Mouse (Mus musculus) heart, postnatal 36 days (tissue): ENCODE data around the gene Mgat3. TPM values are rescaled to one million over a fixed set of nuclear protein-coding genes. Genes with fewer than 3 reads are reported as not detected.

ENCODE experiments used
- DNase-seq, 2 experiments: peaks; one replicate each; pipeline ENCODE4 v3.0.0; 2021 to 2022
- intact Hi-C: fragments of 180-260 bp; cut with DNase I; formaldehyde crosslinking; loops from one replicate; pipeline ENCODE4 v1.15.1; 2025
- total RNA-seq, 2 experiments: library from RNA; stranded (reverse); gene quantifications; 2 replicates each; pipeline ENCODE4 v1.2.3; 2021

The Mgat3 gene
- total RNA-seq, 2 experiments from 2014 or later: 1.3 to 1.7 TPM

DNA sequence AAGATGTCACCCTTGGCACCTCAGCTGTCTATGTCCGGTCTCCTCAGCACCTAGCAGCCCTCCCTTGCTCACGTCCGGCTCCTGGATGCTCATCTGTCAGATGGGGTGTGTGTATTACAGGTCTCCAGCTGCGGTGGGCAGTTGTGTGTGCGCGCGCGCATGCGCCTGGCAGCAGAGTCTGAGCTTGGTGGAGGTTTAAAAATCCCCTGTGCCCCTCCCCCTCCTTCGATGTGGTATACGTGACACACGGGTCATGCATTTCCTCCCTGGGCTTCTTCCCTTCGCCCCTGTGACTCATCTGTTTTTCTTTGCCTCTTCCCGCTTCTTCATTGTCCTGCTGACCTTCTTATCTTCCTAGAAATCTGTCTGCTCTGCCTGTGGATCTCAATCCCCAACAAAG, 45.7 kb downstream of the Mgat3 start:
- intact Hi-C loops: loop anchor here (5.0 kb wide), 1 partner anchor 483 kb away; no protein-coding TSS in a partner anchor
- no peak for DNase-seq

- no peak for DNase-seq
Measured at GRCm38 (mm10) chr15:80219705-80220657, 46.5 kb downstream of the Mgat3 start.

GRCm38 (mm10) chr15:80221031-80221430, 47.5 kb downstream of the Mgat3 start:
- no peak for DNase-seq
- intact Hi-C loops: loop anchor here (10.0 kb wide), 1 partner anchor 276 kb away; no protein-coding TSS in a partner anchor

More at GRCm38 (mm10) chr15:80219705-80220657, 46.5 kb downstream of the Mgat3 start:
- intact Hi-C loops: loop anchor here (5.0 to 10.0 kb wide), 2 partner anchors 275 to 482 kb away; no protein-coding TSS in a partner anchor

- intact Hi-C loops: loop anchor here (10.0 kb wide), 1 partner anchor 279 kb away; no protein-coding TSS in a partner anchor
- no peak for DNase-seq
Measured at GRCm38 (mm10) chr15:80223751-80224150, 50.2 kb downstream of the Mgat3 start.

GRCm38 (mm10) chr15:80225208-80225607, 51.7 kb downstream of the Mgat3 start:
- peak; percentile 69 to 80 for DNase-seq
- intact Hi-C loops: loop anchor here (5.0 to 10.0 kb wide), 3 partner anchors 37 to 280 kb away; partner anchors contain the start of genes Rpl3, Rps19bp1 and Syngr1

DNA sequence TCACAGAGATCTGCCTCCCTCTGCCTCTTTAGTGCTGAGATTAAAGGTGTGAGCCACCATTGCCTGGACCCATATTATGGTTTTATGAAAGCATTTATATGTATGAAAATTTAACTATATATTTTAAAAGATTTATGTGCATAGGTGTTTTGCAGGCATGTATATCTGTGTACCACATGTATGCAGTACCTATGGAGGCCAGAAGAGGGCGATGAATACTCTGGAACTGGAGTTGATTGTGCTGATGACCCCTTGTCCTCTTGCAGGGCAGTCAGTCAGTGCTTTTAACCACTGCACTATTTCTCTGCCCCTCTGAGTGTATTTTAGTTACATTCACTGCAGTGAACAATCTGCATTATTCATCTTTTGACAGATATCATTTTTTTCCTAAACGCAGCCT, 52.3 kb downstream of the Mgat3 start:
- peak; percentile 51 to 67 for DNase-seq
- intact Hi-C loops: loop anchor here (5.0 to 10.0 kb wide), 3 partner anchors 37 to 281 kb away; partner anchors contain the start of genes Rpl3, Rps19bp1 and Syngr1

DNA sequence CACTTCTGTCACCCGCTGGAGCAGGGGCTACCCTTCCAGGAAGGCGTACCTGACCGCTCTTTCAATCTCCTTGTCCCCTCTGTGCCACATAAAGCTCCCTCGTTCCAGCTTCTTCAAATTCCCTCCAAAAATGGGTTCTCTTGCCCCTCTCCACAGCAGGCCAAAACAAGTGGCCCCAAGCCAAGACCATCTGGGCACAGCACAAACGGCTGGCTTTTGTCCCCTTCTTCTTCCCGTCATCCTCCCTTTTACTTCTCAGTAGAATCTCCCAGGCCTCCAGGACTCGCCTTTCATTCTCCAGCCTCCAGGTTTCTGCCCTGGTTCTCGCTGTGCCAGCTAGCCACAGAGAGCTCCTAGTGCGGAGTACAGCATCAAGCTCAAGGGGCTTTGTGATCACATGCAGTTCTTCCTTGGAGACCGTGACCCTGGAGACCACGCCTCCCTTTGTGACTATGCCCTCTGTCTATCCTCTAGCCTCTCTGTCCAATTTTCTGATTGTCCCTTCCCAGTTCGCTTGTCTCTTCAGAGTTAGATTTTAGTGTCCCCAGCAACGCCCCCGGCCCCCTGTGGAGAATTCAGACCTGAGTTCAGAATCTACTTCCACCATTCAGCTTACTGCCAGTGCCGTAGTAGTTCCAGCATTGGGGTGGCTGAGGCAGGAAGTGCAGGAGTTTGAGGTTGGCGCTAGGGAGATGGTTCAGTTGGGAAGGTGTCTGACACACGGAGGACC, 54.7 kb downstream of the Mgat3 start:
- intact Hi-C loops: loop anchor here (5.0 to 10.0 kb wide), 3 partner anchors 34 to 283 kb away; partner anchors contain the start of genes Rpl3, Rps19bp1 and Syngr1

DNA sequence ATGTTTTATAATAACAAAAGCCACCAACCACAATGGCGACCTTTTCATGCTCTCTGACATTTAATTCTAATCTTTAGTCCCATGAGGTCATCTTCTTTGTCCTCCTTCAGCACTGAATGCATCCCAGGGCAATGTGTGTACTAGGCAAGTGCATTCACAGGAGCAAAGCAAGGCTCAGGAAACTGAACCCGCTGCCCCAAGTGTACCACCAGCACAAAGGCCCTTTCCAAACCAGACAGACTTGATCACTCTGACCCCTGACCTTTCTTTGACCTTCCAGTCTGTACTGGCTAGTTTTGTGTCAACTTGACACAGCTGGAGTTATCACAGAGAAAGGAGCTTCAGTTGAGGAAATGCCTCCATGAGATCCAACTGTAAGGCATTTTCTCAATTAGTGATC, 58.8 kb downstream of the Mgat3 start:
- no peak for DNase-seq
- intact Hi-C loops: no loop called here

More for the DNA sequence above, 54.7 kb downstream of the Mgat3 start:
- no peak for DNase-seq

DNA sequence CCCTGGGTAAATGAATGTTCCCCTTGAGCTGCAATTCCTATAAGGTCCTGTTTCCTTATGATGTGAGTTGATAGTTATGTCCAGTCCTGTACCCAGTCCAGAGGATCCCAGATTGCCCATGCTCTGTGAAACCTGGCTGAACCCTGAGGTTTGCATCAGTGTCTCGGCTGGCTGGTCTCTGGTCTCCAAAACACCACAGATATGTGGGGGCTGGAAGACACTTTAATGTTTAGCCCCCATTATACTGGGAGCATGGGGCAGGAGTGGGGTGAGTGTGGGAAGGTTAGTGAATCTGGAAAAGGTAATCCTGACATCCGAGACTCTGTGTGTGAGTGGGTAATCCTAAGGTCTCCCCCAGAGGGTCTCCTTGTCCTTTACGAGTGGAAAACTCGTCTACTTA, 59.5 kb downstream of the Mgat3 start:
- intact Hi-C loops: no loop called here
- no peak for DNase-seq

- peak; percentile 98 for DNase-seq
- intact Hi-C loops: loop anchor here (1.0 kb wide), 1 partner anchor 21 kb away; the partner anchor contains the start of gene Atf4
Measured at GRCm38 (mm10) chr15:80233733-80234509, 60.4 kb downstream of the Mgat3 start, which contains the start of gene Mief1. Gene Mief1, plus strand, starts transcription at chr15:80234018.

GRCm38 (mm10) chr15:80235535-80235934, 62.0 kb downstream of the Mgat3 start, which contains the start of gene AC140267.1:
Gene AC140267.1, plus strand, starts transcription at chr15:80235835.
- intact Hi-C loops: no loop called here
- no peak for DNase-seq

DNA sequence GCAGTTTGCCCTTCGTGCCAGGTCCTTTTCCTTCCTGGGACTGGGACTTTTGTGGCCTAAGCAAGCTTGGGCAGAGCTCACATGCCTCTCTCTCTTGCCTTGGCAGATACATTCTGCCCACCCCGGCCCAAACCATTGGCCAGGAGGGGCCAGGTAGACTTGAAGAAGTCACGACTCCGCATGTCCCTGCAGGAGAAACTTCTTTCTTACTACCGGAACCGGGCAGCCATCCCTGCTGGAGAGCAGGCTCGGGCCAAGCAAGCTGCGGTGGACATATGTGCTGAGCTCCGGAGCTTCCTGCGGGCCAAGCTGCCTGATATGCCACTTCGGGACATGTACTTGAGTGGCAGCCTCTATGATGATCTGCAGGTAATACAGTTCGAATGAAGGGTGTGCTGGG, 74.6 kb downstream of the Mgat3 start:
- DNase-seq: no peak
- intact Hi-C loops: no loop called here

DNA sequence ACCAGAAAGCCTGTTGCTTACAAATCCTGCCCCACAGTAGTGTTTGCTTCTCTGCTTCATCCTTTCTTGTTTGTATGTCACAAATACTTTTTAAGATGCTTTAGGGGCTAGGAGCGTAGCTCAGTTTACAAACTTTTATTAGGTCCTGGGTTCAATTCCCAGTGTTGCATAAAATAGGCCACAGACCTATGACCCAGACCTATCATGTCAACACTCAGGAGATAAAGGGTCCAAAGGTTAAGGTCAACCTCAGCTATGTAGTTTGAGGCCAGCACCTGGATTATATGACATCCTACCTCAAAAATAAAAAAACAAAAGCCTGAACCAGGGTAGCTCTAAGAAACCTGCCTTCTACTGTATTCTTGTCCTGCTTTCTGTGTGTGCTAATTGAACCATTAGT, 75.1 kb downstream of the Mgat3 start:
- no peak for DNase-seq
- intact Hi-C loops: no loop called here

- DNase-seq: no peak
- intact Hi-C loops: no loop called here
Measured at GRCm38 (mm10) chr15:80249672-80250071, 76.2 kb downstream of the Mgat3 start.

DNA sequence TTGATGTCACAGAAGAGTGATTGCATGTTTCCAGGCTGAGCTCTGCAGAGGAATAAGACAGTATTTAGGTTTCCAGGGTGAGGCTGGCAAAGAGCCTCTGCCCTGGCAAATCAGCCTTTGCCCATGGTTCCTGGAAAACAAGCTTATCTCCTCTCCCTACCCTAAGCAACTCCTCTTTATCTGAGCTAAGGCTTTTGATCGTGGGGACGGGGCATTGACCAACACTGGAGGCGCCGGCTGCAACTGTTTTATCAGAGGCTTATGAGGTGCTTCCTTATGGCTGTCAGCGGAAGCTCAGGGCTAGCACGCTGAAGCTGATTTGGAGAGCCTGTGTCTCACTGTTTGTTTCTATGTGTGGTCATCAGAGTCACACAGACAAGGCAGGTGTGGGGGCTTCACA, 77.1 kb downstream of the Mgat3 start:
- no peak for DNase-seq
- intact Hi-C loops: no loop called here

DNA sequence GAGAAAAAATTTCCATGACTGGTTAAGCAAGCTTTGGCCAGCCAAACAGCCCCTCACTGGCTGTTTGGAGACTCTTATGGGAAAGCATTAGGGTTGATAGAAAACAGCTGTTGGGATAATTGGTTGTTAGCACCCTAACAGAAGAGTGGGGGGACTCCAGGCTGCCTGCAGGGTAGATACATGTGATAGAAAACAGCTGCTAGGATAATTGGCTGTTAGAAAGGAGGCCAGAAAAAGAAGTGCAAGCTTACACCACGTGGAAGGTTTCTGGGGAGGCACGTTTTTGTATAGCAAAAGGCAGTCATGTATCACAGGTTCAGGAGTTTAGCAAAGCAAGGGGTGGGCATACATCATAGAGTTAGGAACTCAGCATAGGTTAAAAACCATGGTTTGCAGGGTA, 80.0 kb downstream of the Mgat3 start:
- DNase-seq: no peak
- intact Hi-C loops: no loop called here

GRCm38 (mm10) chr15:80254207-80254606, 80.7 kb downstream of the Mgat3 start:
- peak in 1 of 2 experiments; percentile 24 for DNase-seq
- intact Hi-C loops: loop anchor here (2.0 kb wide), 1 partner anchor 119 kb away; no protein-coding TSS in a partner anchor

- peak; percentile 96 to 99 for DNase-seq
- intact Hi-C loops: loop anchor here (1.0 to 5.0 kb wide), 3 partner anchors 21 to 547 kb away; partner anchors contain the start of gene Mief1
Measured at GRCm38 (mm10) chr15:80254847-80255645, 81.5 kb downstream of the Mgat3 start, which contains the start of gene Atf4. Gene Atf4, plus strand, starts transcription at chr15:80255184.
